Comparison of ENCODE assay signal across 22 mouse cellular contexts in the genomic region with DNA sequence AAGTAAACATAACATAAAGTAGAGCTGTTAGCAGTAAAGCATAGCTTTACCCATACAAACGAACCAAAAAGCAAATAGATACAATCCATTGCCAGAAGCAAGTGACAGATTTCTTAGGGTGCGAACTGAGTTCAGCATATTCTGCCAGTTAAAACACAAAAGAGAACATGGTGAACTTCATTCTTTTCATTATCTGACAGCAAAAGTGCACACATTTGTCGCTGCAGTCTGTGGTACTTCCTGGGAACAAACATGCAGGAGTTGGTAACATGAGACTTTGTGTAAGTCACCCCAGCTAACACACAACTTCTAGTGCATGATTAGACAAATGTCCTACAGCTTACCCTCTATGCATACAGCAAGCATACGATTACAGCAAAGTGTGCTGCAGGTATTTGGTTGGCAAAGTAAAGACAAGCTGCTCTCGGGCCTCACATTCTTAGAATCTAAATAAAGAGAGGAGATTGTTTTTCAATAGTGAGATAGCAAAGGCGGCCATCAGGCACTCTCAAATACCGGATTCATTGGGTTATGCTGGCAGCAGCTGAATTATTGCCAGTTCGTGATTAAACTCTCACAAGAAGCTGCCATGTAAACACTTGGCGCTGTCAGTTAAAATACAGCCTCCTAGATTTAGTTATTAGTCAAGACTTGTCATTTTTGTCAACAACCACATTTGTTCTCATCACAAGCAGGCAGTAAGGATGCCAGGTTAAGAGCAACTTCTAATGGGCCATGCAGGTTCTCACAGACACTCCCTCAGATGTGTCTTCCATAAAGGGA.
DNase-seq lines count a peak whose midpoint lies in the region; ATAC-seq and TF ChIP-seq lines count a peak whose summit lies in the region.
"Had no signal": no experiment of that assay in that cellular context is flagged by ENCODE, and none has a peak within 500 bp of the region (broad histone marks: within the 10 kb centered on the region; RNA-seq: fewer than 3 reads in every experiment).

No protein-coding gene starts in this region.

- H3K9ac ChIP-seq in forebrain, embryonic 13.5 days, result no peak overlapping the region
- H3K9ac ChIP-seq in forebrain, embryonic 12.5 days, result no peak overlapping the region
- H3K9ac ChIP-seq in heart, postnatal 0 days (replicated peaks; ENCODE audit: low read depth, low read length), result no peak overlapping the region
- H3K9ac ChIP-seq: limb, embryonic 15.5 days; midbrain, embryonic 12.5 days; neural tube, embryonic 13.5 days had no signal

- TF ChIP-seq CTCF in heart, postnatal 0 days (IDR thresholded peaks at IDR 0.05; ENCODE audit: low read depth), result no peak

- H3K36me3 ChIP-seq in forebrain, embryonic 13.5 days (ENCODE audit: poor library complexity, severe bottlenecking), result no peaks in the 10 kb centered on the region
- no peaks in the 10 kb centered on the region for H3K36me3 ChIP-seq in forebrain, embryonic 12.5 days (replicated peaks)
- H3K36me3 ChIP-seq in heart, postnatal 0 days (replicated peaks; ENCODE audit: control insufficient read depth, insufficient read depth, low read length), result no peaks in the 10 kb centered on the region
- H3K36me3 ChIP-seq: limb, embryonic 15.5 days; midbrain, embryonic 12.5 days; neural tube, embryonic 13.5 days had no signal

- H3K4me2 ChIP-seq in forebrain, embryonic 13.5 days, result no peak overlapping the region
- H3K4me2 ChIP-seq in forebrain, embryonic 12.5 days, result no peak overlapping the region
- H3K4me2 ChIP-seq in heart, postnatal 0 days (ENCODE audit: low read depth, low read length), result no peak overlapping the region
- H3K4me2 ChIP-seq: limb, embryonic 15.5 days; midbrain, embryonic 12.5 days; neural tube, embryonic 13.5 days had no signal

- intact Hi-C loops in heart, postnatal 14 days (cut with DNase I), result loop anchor here (10.0 kb wide), 1 partner anchor 404 kb away; no protein-coding TSS in a partner anchor

- no peaks in the 10 kb centered on the region for H3K27me3 ChIP-seq in forebrain, embryonic 13.5 days
- H3K27me3 ChIP-seq in forebrain, embryonic 12.5 days, result no peaks in the 10 kb centered on the region
- no peaks in the 10 kb centered on the region for H3K27me3 ChIP-seq in heart, postnatal 0 days (ENCODE audit: control insufficient read depth, insufficient read depth, low read length)
- H3K27me3 ChIP-seq: limb, embryonic 15.5 days; midbrain, embryonic 12.5 days; neural tube, embryonic 13.5 days had no signal

- no peaks in the 10 kb centered on the region for H3K4me1 ChIP-seq in forebrain, embryonic 13.5 days
- no peaks in the 10 kb centered on the region for H3K4me1 ChIP-seq in forebrain, embryonic 12.5 days
- no peaks in the 10 kb centered on the region for H3K4me1 ChIP-seq in heart, postnatal 0 days (ENCODE audit: control insufficient read depth, insufficient read depth)
- H3K4me1 ChIP-seq: limb, embryonic 15.5 days; midbrain, embryonic 12.5 days; neural tube, embryonic 13.5 days had no signal

- 71% methylated on average over 9 of the region's 9 CpGs for WGBS in forebrain, embryonic 13.5 days
- 81% methylated on average over 9 of the region's 9 CpGs for WGBS in forebrain, embryonic 12.5 days
- 31% methylated on average over 9 of the region's 9 CpGs for WGBS in heart, postnatal 0 days

- no peak for TF ChIP-seq EP300 in heart, postnatal 0 days (IDR thresholded peaks at IDR 0.05; ENCODE audit: low read depth)

- H3K27ac ChIP-seq in forebrain, embryonic 13.5 days, result no peak overlapping the region
- H3K27ac ChIP-seq in forebrain, embryonic 12.5 days, result no peak overlapping the region
- 0 out of 2 replicates have a peak overlapping the region, but pooled peaks have one; percentile 15 for H3K27ac ChIP-seq in heart, postnatal 0 days (ENCODE audit: low read depth)
- H3K27ac ChIP-seq: limb, embryonic 15.5 days; midbrain, embryonic 12.5 days; neural tube, embryonic 13.5 days had no signal

- DNase-seq in heart, postnatal 0 days (ENCODE audit: low spot score), result peak; percentile 8
- no peak for DNase-seq in heart, postnatal 14 days
- peak; percentile 36 for DNase-seq in brain, adult 2 months (ENCODE audit: low read depth, low spot score)
- peak; percentile 12 to 34 for DNase-seq in layer of hippocampus, postnatal 14 days (ENCODE audit: low spot score in 2 of 2)
- DNase-seq in c-Kit-positive CD71-positive TER-119-positive erythroid progenitor cells, embryonic 14.5 days (ENCODE audit: low spot score), result no peak
- DNase-seq: adrenal gland, postnatal 10 days; cerebellum, adult 11-12 months; cerebellum, postnatal 25 days; embryo, embryonic 11 days; heart, adult 11 months; heart, postnatal 4 days; kidney, adult 11 months; right cerebral cortex, adult 18-20 months had no signal

- H3K4me3 ChIP-seq in forebrain, embryonic 13.5 days, result no peak overlapping the region
- H3K4me3 ChIP-seq in forebrain, embryonic 12.5 days (replicated peaks), result no peak overlapping the region
- H3K4me3 ChIP-seq in heart, postnatal 0 days (ENCODE audit: low read depth, low read length), result no peak overlapping the region
- H3K4me3 ChIP-seq: limb, embryonic 15.5 days; midbrain, embryonic 12.5 days; neural tube, embryonic 13.5 days had no signal

- H3K9me3 ChIP-seq in forebrain, embryonic 13.5 days (replicated peaks), result no peaks in the 10 kb centered on the region
- H3K9me3 ChIP-seq in forebrain, embryonic 12.5 days, result no peaks in the 10 kb centered on the region
- no peaks in the 10 kb centered on the region for H3K9me3 ChIP-seq in heart, postnatal 0 days (replicated peaks; ENCODE audit: control insufficient read depth, low read length)
- H3K9me3 ChIP-seq: limb, embryonic 15.5 days; midbrain, embryonic 12.5 days; neural tube, embryonic 13.5 days had no signal

- peak; percentile 3; the same call in 1 of the 2 replicates for ATAC-seq in forebrain, embryonic 13.5 days
- ATAC-seq in forebrain, embryonic 12.5 days (ENCODE audit: low FRiP score), result no peak
- ATAC-seq in heart, postnatal 0 days (ENCODE audit: insufficient read depth, low read depth), result no peak
- ATAC-seq: CD4-positive, CD25-positive, alpha-beta regulatory T cell, adult 4 months; hindbrain, embryonic 16.5 days; lung, postnatal 0 days; Patski had no signal

Comparison
In these comparisons a context has a peak if more than half of its experiments do, and no peak if none do; other contexts are left out.
1. DNase-seq: peak in heart, postnatal 0 days (single experiment), brain, adult 2 months (single experiment) and layer of hippocampus, postnatal 14 days (2 of 2); none in heart, postnatal 14 days (0 of 2) and c-Kit-positive CD71-positive TER-119-positive erythroid progenitor cells, embryonic 14.5 days (single experiment).